Mouse (Mus musculus): ENCODE measurements at regions not wholly inside any gene's neighbourhood (a gene's known extent, or its start where the extent isn't known, plus 50 kb on each side); places are given as distances from the start of the nearest gene placed in this dataset.

- DNase-seq (ENCODE audit: low spot score in 2 of 2), result no peak
Observed at GRCm38 (mm10) chr9:32906233-32906872, 270.3 kb downstream of the Ets1 start.

- DNase-seq (ENCODE audit: low spot score in 2 of 2), result no peak
Observed at GRCm38 (mm10) chr9:32910641-32911040, 274.6 kb downstream of the Ets1 start.

DNA sequence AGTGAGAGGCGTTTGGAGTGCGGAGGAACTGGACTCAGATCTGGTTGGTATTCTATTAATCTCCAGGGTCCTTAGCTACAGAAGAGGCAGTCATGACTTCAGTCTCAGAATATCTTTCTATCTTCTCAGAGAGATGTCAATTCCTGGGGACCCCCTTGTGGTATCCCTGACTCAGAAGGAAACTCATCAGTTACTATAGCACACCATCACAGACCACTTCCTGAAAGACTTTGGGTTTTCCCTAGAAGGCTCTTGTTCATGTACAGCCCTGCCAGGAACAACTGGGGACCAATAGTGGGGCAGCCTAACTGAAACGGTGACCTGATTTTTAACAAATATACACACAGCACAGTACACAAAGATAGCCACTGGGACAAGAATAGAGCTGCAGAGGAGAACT lies 279.6 kb downstream of the Ets1 start:
- DNase-seq (ENCODE audit: low spot score in 2 of 2), result no peak

DNA sequence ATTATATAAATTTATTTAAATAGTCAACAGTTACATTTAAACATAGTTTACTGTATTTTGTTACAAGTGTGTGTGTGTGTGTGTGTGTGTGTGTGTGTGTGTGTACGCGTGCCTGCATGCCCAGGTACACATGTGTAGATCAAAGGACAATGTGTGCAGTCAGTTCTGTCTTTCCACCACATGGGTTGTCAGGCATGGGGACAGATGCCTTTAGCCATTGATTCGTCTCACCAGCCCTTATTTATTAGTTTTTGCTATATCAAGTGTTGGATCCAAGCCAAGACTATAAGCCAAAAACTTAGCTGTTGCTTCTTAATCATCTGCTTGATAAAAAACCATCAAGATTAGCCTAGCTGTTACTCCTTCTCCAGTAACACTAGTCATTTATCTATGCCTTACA lies 280.7 kb downstream of the Ets1 start:
- no peak for DNase-seq (ENCODE audit: low spot score in 2 of 2)

- no peak for DNase-seq (ENCODE audit: low spot score in 2 of 2)
Observed at GRCm38 (mm10) chr9:32923925-32924324, 287.9 kb downstream of the Ets1 start.

GRCm38 (mm10) chr9:32924333-32924886 lies 288.4 kb downstream of the Ets1 start:
- no peak for DNase-seq (ENCODE audit: low spot score in 2 of 2)

GRCm38 (mm10) chr9:32925036-32925435 lies 289.0 kb downstream of the Ets1 start:
- no peak for DNase-seq (ENCODE audit: low spot score in 2 of 2)

DNA sequence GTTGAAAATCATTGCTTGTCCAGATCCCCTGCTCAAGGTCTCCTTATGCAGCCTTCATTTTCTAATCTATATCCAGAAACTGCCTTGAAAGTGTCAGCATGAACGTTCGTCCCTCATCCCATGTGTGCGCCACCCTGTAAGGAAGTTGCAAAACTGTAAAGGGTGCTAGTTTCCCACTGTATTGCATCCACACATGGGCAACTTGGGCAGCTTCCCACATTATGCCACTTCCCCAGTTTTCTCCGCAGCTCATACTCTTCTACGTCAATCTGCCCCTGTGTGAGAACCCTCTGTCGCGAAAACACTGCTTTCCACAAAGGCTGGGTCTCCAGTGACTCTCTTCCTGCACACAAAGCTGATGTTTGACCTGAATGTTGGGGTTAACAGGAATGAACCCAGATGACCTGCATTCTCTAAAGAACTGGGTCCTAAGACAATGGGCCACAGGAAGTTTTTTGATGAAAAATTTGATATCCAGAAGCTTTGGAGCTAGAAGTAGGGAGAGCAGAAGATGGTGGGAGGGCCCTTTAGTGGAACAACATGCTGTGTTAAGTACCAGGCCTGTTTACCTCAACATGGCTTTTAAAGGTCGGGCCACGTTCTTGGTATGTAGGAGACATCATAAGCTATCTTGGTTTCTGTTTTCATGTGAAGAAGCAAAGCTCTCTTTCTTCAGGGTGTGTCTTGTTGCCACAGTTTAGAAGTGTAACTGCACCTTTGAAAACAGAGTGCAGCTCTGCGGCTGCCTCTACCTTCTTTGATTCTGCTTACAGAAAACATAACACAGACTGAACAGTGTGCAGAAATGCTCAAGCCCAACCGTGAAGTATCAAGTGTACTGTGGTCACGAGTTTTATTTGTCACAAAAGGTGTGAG lies 289.9 kb downstream of the Ets1 start:
- DNase-seq (ENCODE audit: low spot score in 2 of 2), result no peak

DNA sequence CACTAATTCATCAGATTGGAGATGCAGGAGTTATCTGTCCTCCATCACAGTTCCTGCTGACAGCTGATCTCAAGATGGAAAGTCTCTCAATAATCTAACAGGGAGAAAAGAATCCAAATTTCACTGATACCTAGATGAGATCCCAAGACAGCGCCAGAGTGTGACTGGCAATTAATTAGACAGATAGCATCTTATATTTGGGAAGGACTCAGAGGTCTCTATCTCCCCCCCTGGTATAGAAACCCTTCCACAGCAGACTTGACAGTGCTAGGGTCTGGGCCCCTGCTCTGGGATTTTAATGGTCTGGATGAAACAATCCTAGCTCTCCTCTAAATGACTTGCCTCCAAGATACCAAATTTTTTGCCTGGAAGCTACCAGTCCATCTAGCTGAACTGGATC lies 291.6 kb downstream of the Ets1 start:
- no peak for DNase-seq (ENCODE audit: low spot score in 2 of 2)

GRCm38 (mm10) chr9:32928289-32929000 lies 292.4 kb downstream of the Ets1 start:
- DNase-seq (ENCODE audit: low spot score in 2 of 2), result peak in 1 of 2 experiments; percentile 33

- no peak for DNase-seq (ENCODE audit: low spot score in 2 of 2)
Observed at GRCm38 (mm10) chr9:32929331-32929730, 293.3 kb downstream of the Ets1 start.

DNA sequence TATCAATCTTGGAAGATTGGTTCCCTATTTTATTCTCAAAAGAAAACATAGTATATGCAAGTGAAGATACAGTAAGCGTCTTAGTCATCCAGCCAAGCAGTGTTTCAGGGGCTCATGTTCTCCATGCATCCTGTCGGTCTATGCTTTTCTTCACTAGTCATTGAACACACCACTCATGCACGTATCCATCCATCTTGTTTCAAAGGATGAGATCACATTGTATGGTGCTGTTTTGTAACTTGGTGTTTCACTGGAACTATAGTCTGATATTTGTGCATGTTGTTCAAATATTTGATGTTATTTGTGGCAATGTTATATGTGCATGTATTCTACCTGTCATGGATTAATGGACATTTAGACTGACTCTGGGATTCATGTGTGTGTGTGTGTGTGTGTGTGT lies 293.8 kb downstream of the Ets1 start:
- DNase-seq (ENCODE audit: low spot score in 2 of 2), result no peak

- no peak for DNase-seq (ENCODE audit: low spot score in 2 of 2)
Observed at GRCm38 (mm10) chr9:32931266-32932005, 295.4 kb downstream of the Ets1 start.

DNA sequence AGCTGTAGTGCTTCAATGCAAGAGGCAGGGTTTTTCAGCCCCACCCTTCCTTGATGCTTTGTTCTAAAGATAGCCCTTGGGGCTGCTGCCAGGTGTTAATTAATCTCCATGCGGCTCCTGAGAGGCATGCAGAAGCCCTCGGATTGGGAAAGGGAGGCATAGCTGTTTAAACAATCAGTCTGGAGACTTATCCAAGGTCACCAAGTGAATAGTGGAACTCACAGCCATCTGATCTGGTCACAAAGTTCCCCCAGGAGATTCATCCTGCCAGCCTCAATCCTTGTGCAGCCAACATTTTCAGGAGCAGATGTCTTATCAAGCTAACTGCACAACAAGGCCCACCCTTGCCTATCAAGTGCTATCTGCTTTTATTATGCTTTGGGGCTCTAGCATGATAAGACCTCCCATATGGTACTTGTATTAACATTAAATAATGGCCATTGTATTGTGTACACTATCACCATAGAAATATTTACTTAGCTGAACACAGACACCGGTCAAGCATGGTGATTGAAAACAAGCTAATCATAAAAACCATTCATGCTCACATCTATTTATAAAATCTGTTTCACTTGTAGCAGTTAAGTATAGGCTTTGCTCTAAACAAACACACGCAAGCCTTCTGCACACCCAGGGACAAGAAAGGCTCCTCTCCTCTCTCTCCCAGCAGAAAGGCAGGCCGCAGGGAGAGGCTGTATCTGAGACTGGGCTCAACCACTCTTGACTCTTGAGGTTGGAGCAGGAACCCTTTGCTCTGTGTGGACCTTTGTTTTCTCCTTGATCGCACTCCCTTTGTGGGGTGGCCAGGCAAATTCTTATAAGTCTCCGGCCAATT lies 297.4 kb downstream of the Ets1 start:
- DNase-seq (ENCODE audit: low spot score in 2 of 2), result no peak

DNA sequence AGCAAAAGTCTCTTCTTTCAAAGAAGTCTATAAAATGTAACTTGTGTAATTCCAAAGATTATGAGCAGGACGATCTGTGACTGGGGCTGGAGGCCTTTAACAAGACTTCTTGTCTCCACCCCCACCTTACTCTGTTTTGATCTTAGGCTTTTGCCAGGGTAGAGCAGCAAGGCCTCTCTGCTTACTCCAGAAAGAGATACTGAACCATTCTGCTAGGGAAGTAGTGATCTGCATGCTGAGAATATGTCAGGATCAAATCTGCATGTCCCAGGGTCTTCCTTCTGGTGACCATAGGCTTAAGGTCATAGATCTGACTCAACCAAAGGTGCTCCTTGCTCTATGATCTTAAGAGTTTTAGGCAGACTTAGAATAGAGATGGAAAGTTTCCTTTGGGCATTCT lies 298.4 kb downstream of the Ets1 start:
- DNase-seq (ENCODE audit: low spot score in 2 of 2), result no peak

DNA sequence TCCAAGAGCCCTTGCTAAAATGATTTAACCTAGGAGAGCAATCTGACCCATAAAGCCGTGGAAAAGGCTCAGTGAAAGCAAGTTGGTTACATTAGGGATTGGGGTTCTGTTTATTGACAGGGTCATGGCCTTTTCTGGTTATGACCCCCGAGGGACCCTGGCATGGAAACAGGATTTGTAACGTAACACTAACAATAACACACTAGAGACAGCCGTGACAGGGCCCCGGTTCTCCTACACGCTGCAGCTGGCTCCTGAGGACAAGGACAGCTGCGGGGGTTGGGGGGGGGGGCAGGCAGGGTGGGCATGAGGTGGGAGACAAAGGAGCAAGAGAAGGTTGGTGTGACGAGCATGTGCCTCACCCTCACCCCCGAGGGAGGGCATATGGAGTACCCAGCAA lies 300.4 kb downstream of the Ets1 start:
- no peak for DNase-seq (ENCODE audit: low spot score in 2 of 2)

DNA sequence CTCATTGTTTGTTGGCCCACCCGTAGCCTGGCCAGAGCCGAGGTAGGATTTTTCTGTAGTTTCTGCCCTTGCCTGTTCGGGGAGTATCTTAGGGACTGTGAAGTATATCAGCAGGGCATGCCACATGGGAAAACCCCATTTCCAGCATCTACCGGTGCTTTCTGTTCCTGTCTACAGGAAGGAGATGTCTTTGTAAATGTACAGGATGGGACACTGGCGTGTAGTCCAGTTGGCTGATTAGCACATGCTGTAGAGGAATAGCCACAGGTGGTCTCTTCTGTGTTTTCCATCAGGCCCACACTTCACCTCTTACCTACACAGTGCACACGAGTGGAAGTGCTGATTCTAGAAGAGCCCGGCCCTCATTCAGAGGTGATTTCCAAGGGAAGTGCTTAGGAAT lies 301.4 kb downstream of the Ets1 start:
- DNase-seq (ENCODE audit: low spot score in 2 of 2), result no peak

- DNase-seq (ENCODE audit: low spot score in 2 of 2), result no peak
Observed at GRCm38 (mm10) chr9:32938857-32939256, 302.8 kb downstream of the Ets1 start.

DNA sequence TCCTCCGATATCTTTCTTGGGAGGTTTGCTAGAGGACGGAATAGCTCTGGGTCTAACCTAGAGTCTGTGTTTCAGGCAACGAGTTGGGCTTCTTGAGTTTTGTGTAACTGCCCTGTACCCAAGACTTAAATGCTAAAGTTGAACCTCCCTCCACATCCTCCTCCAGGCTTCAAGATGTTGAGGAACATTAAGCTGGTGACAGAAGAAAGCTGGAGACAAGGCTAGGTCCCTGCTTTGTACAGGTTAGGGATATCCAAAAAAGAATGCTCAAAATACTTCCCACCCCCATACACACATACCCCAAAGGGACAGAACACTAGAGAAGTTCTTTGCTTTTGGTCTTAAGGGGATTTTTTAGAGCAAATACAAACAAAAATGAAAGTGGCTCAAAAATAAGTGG lies 303.6 kb downstream of the Ets1 start:
- DNase-seq (ENCODE audit: low spot score in 2 of 2), result no peak

- peak; percentile 43 to 71 for DNase-seq (ENCODE audit: low spot score in 2 of 2)
Observed at GRCm38 (mm10) chr9:32940111-32940813, 304.2 kb downstream of the Ets1 start.
